Mouse (Mus musculus): ENCODE measurements around the gene Scfd2. TPM values are rescaled to one million over a fixed set of nuclear protein-coding genes. Genes with fewer than 3 reads are reported as not detected.

The Scfd2 gene
- total RNA-seq, 2 experiments from 2014 or later: 13.3 TPM

DNA sequence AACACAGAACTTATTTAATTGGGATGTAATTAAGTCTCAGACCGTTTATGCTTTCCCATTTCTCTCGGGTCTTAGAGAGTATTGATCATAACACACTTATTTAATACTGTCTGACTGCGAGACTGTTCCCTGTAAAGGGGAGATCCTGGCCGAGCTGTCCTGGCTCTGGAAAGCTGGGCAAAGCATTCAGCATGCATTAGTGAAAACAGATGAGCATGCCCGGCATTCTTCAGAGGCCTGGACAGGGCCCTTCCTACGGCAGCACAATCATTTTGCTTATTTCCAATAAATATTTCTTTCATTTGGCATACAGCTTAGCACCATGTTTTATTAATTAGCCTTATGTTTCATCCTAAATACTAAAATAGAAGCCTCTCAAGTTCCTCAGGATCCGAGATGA lies 245.8 kb downstream of the Scfd2 start:
- intact Hi-C loops (cut with DNase I): no loop called here
- DNase-seq: no peak

- DNase-seq: no peak
- intact Hi-C loops (cut with DNase I): no loop called here
These were observed 246.3 kb downstream of the Scfd2 start for GRCm38 (mm10) chr5:74285289-74285688.

DNA sequence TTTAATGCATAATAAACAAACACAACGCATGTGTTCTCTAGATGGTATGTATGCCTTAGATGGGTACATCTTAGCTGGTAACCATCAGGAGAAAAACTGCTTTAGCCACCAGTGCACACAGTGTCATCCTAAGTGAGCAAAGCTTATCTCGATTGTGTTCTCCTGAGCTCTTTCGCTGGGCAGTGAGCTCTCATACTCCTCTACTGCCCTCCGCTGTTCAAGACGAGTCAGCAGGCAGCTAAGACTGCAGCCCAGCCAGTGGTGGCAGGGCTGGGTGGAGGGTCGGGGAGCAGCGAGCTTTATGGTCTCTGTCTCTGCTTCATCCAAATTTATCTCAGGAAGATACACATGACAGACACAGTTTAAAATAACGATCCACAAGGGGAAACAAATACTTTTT lies 248.0 kb downstream of the Scfd2 start:
- intact Hi-C loops (cut with DNase I): loop anchor here (2.0 kb wide), 1 partner anchor 597 kb away; no protein-coding TSS in a partner anchor
- peak; percentile 58 to 59 for DNase-seq

GRCm38 (mm10) chr5:74281480-74281879 lies 250.1 kb downstream of the Scfd2 start:
- DNase-seq: no peak
- intact Hi-C loops (cut with DNase I): no loop called here

DNA sequence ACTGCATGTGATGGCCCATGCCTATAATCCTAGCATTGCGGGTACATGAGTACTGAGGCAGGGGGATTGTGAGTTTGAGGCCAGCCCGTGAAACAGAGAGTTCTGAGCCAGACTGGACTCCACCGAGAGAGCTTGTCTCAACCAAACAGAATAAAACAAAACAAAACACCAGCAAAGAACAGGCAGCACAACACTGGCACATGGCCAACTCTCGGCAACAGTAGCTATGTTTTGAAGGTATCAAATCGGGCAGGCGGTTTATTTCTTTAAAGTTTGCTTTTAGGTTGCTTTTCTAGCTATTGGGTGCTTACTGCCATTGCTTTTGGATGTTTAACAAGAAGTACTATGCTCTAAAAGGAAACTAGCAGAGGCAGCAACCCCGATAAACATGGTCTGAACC lies 251.9 kb downstream of the Scfd2 start:
- DNase-seq: no peak
- intact Hi-C loops (cut with DNase I): loop anchor here (1.0 to 5.0 kb wide), 3 partner anchors 81 to 517 kb away; no protein-coding TSS in a partner anchor

- no peak for DNase-seq
- intact Hi-C loops (cut with DNase I): loop anchor here (2.0 to 5.0 kb wide), 2 partner anchors 80 to 516 kb away; no protein-coding TSS in a partner anchor
These were observed 253.1 kb downstream of the Scfd2 start for GRCm38 (mm10) chr5:74278428-74278827.

DNA sequence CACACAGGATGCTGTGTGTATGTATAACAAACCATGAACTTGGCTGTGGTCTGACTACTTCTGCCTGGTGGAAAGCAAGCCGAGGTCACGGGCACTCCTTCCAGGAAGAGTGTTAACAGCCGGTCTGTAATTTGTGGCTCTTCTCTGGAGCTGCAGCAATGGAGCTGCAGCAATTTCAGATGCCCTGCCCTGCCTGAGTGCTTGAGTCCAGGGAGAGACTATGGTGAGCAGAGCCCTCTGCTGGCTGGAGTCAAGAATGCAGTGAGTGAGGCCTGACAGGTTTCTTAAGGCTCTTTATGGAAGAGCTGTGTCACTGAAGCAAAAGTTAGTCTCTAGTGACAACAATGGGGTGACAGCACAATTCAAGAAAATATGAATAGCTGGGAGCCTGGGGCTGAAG lies 253.8 kb downstream of the Scfd2 start:
- intact Hi-C loops (cut with DNase I): loop anchor here (1.0 to 5.0 kb wide), 5 partner anchors 79 to 515 kb away; no protein-coding TSS in a partner anchor
- DNase-seq: peak; percentile 93 to 95

DNA sequence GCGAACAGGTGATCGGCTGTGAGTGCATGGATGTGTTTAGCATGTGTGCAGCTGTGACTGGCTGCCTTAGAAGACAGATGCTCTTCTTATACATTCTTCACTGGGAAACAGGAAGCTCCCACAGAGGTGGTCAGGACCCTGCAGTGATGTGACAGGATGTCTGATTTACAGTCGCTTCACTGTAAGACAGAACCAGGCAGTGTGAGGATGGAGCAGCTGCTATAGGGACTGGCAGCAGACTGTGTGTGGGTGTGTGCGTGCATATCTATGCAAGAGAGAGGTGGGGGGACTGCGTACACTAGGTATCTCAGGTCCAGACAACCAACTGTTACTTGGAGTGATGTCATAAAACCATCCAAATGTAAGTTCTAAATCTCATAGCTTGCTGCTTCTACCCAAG lies 254.3 kb downstream of the Scfd2 start:
- DNase-seq: no peak
- intact Hi-C loops (cut with DNase I): loop anchor here (1.0 to 5.0 kb wide), 4 partner anchors 184 to 515 kb away; no protein-coding TSS in a partner anchor

GRCm38 (mm10) chr5:74273313-74273712 lies 258.2 kb downstream of the Scfd2 start:
- intact Hi-C loops (cut with DNase I): no loop called here
- DNase-seq: no peak

- intact Hi-C loops (cut with DNase I): no loop called here
- no peak for DNase-seq
These were observed 263.7 kb downstream of the Scfd2 start for GRCm38 (mm10) chr5:74267736-74268369.

- DNase-seq: no peak
- intact Hi-C loops (cut with DNase I): no loop called here
These were observed 264.4 kb downstream of the Scfd2 start for GRCm38 (mm10) chr5:74267196-74267595.

- intact Hi-C loops (cut with DNase I): no loop called here
- no peak for DNase-seq
These were observed 265.1 kb downstream of the Scfd2 start for GRCm38 (mm10) chr5:74266476-74266819.

DNA sequence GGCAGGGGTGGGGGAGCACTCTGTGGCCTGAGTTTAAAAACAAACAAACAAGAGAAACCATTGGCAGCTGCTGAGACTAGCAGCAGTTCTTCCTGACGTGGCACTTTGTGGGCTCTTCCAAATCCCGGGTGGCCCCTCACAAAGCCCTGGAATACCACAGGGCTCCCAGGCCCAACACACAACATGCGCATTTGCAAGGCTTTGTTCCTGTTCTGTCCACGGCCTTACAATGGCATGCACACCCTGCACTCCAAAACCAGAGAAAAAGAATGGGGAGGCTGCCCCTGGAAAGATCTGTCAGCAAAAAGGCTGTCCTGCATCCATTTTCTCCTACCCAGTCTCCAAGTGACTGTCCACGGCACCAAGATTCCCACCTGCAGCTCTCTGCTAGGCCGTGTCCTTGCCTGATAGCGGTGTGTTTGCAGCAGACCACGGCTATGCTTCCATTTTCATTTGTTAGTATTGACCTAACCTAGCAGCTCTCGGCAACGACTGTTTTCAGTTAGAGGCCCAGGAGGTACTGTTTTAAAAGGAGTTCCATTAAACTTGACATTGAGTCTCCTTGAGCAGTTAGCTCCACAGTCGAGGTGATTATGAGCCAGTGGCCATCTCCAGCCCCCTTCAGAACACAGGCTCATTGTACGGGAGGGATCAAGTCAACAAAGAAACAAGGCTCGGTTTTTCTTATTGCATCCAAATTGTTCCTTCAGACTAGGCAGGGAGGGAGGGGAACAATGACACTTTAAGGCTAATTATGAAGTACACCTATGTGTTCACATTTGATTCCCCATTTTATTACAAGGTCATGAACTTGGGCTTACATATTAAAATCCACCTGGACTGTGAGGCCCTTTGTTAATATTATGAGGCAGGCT lies 265.7 kb downstream of the Scfd2 start:
- intact Hi-C loops (cut with DNase I): no loop called here
- no peak for DNase-seq

DNA sequence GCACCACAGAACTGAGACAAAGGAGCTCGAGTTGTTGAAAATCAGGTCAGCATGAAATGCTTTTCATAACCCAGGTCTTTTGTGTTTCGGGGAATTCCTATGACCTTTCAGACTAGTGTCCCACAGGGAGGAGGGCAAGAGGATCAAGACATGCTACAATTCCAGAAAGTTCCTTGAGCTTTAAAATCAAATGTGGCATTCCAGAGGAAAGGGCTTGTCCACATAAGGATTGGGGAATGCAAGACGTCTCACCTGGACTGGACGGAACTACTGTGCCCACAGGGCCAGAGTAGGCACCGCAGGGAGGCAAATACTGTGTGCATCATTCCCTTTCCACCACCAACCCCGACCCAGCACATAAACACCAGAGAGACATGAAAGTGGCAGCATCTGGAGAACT lies 266.4 kb downstream of the Scfd2 start:
- intact Hi-C loops (cut with DNase I): no loop called here
- DNase-seq: no peak

GRCm38 (mm10) chr5:74264541-74264940 lies 267.0 kb downstream of the Scfd2 start:
- intact Hi-C loops (cut with DNase I): loop anchor here (5.0 kb wide), 1 partner anchor 117 kb away; no protein-coding TSS in a partner anchor
- no peak for DNase-seq

DNA sequence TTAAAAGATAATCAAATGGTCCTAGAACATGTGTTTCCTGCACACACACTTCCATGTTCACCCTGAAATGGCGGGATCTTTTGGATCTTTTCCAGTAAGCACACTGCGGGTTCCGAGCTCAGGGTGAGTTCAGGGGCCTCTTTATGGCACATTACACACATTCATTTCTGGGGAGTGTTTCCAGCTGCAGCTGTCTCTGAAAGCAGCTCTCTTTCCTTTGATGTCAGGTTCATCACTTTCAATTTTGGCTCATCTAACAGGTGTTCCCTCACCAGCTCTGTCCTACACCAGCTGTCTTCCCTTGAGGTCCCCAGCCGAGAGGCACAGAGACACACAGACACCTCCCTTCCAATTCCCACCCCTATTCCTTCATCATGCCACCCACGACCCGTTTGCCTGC lies 270.5 kb downstream of the Scfd2 start:
- intact Hi-C loops (cut with DNase I): loop anchor here (2.0 to 5.0 kb wide), 2 partner anchors 54 to 114 kb away; no protein-coding TSS in a partner anchor
- no peak for DNase-seq

- peak; percentile 50 to 57 for DNase-seq
- intact Hi-C loops (cut with DNase I): loop anchor here (2.0 to 5.0 kb wide), 2 partner anchors 54 to 113 kb away; no protein-coding TSS in a partner anchor
These were observed 271.2 kb downstream of the Scfd2 start for GRCm38 (mm10) chr5:74260378-74260809.

DNA sequence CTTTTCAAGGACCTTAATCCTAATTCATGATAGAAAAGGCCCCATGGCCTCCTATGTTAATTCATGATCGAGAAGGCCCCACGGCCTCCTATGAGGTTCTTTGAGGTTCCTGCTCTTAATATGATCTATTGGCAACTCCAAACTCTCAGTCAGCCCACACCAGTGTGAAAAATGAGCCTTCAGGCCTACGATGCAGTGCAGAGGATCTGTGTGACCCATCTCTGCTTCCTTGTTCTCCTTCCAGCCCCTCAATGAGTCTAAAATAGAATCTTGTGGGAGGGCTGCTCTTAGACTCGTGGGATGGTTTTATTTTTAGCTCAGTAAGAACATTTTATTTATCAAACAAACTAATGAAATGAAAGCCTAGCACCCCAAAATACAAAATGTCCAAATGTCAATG lies 274.9 kb downstream of the Scfd2 start:
- intact Hi-C loops (cut with DNase I): no loop called here
- no peak for DNase-seq

DNA sequence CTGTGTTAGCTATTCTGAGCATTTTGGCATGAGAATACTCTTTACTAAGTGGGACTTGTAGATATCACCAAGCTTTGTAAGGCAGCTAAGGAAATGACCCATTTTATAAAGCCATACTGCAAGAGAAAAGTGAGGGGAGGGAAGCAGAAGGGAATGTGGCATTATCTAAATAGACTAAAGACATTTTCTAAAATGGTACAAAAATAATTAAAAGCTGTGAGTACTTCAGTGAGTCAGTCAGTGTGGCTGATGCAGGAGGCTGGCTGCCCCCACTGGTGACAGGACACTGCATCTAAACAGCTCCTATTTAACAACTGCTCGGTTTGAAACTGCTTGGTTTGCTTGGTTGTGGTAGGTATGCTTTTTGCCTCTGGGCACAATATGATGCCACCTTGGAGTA lies 276.6 kb downstream of the Scfd2 start:
- no peak for DNase-seq
- intact Hi-C loops (cut with DNase I): loop anchor here (5.0 kb wide), 1 partner anchor 48 kb away; no protein-coding TSS in a partner anchor

- DNase-seq: no peak
- intact Hi-C loops (cut with DNase I): loop anchor here (5.0 kb wide), 1 partner anchor 47 kb away; no protein-coding TSS in a partner anchor
These were observed 277.7 kb downstream of the Scfd2 start for GRCm38 (mm10) chr5:74253724-74254328.
